Mouse (Mus musculus) C2C12 (cell line): ENCODE data around the gene Tbc1d9. TPM values are rescaled to one million over a fixed set of nuclear protein-coding genes. Genes with fewer than 3 reads are reported as not detected.

ENCODE experiments used
- H3K27me3 ChIP-seq: one replicate; pipeline ENCODE4 v1.6.1; 2011; ENCODE audit not compliant: control insufficient read depth, insufficient read depth, insufficient read length
- H3K36me3 ChIP-seq: one replicate; pipeline ENCODE4 v1.6.1; 2011; ENCODE audit not compliant: control insufficient read depth, insufficient read depth
- H3K4me3 ChIP-seq: one replicate; pipeline ENCODE4 v1.5.1; 2011; ENCODE audit warnings: mild to moderate bottlenecking, control low read depth; ENCODE audit not compliant: poor library complexity, insufficient read depth, severe bottlenecking
- H3K79me2 ChIP-seq: one replicate; pipeline ENCODE4 v1.6.1; 2011; ENCODE audit not compliant: control insufficient read depth, insufficient read depth
- H3K79me3 ChIP-seq: one replicate; pipeline ENCODE4 v1.6.1; 2011; ENCODE audit warnings: low read depth, control low read depth
- H3ac ChIP-seq: one replicate; pipeline ENCODE3; 2011; ENCODE audit warnings: low read depth; ENCODE audit not compliant: control insufficient read depth, insufficient read length
- CEBPB ChIP-seq: IDR thresholded peaks from one replicate; pipeline ENCODE4 v1.6.1; 2011; ENCODE audit warnings: low read depth, mild to moderate bottlenecking, control low read depth, moderate library complexity
- CTCF ChIP-seq: IDR thresholded peaks from one replicate; pipeline ENCODE4 v1.5.1; 2011; ENCODE audit not compliant: control insufficient read depth, insufficient read depth, insufficient read length
- FOSL1 ChIP-seq: IDR thresholded peaks from one replicate; pipeline ENCODE4 v1.8.0; 2011; ENCODE audit warnings: mild to moderate bottlenecking, low read length; ENCODE audit not compliant: poor library complexity, insufficient read depth, severe bottlenecking
- MAX ChIP-seq: IDR thresholded peaks from one replicate; pipeline ENCODE4 v1.6.1; 2011; ENCODE audit warnings: mild to moderate bottlenecking, control low read depth
- MYOD1 ChIP-seq: IDR thresholded peaks from one replicate; pipeline ENCODE4 v1.6.1; 2011; ENCODE audit warnings: low read depth; ENCODE audit not compliant: control insufficient read depth, insufficient read length
- MYOG ChIP-seq: IDR thresholded peaks from one replicate; pipeline ENCODE4 v1.6.1; 2011; ENCODE audit not compliant: control insufficient read depth, insufficient read length; ENCODE audit errors: extremely low read depth
- USF1 ChIP-seq: IDR thresholded peaks from one replicate; pipeline ENCODE4 v1.6.1; 2011; ENCODE audit warnings: low read depth, mild to moderate bottlenecking, control low read depth, moderate library complexity
- polyA plus RNA-seq: library from polyadenylated mRNA; unstranded; fragments of >200 nt; fragmentation: generic; extraction: Trizol; gene quantifications from one replicate; pipeline ENCODE4 v1.2.1, GENCODE M21; 2012; ENCODE audit warnings: missing spikeins

Tbc1d9 gene
- polyA plus RNA-seq, 1 experiment, result 0.55 TPM

DNA sequence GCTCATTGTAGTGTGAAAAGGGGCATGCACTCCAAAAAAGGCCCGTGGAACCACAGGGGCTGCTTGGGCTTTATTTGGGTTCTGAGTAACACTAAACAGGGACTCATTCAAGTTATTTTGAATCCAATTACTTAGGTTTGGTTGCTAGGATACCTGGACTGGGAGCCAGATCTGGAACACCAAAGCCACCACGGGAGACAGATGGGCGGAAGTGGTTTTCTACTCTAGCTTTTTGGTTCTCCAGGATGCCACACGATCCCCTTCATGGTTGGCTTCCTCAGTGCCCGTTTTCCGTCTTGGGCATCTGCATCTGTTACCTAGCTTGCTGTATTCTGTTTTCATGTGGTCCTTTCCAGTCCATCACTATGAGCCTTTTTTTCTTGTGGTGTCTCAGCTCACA, 30.9 kb downstream of the Tbc1d9 start:
- no peak overlapping the region for H3K4me3 ChIP-seq
- H3ac ChIP-seq, result no peak overlapping the region
- no peaks in the 10 kb centered on the region for H3K27me3 ChIP-seq
- no peak for TF ChIP-seq MYOG
- peak; percentile 7 for TF ChIP-seq MYOD1
- no peaks in the 10 kb centered on the region for H3K79me3 ChIP-seq
- no peaks in the 10 kb centered on the region for H3K36me3 ChIP-seq
- H3K79me2 ChIP-seq, result no peaks in the 10 kb centered on the region

- H3K4me3 ChIP-seq, result no peak overlapping the region
- no peaks in the 10 kb centered on the region for H3K79me3 ChIP-seq
- no peaks in the 10 kb centered on the region for H3K27me3 ChIP-seq
- no peaks in the 10 kb centered on the region for H3K79me2 ChIP-seq
- H3ac ChIP-seq, result no peak overlapping the region
- H3K36me3 ChIP-seq, result no peaks in the 10 kb centered on the region
- no peak for TF ChIP-seq CTCF
- TF ChIP-seq FOSL1, result no peak
- no peak for TF ChIP-seq CEBPB
Observed at GRCm38 (mm10) chr8:83199715-83200114, 34.6 kb downstream of the Tbc1d9 start.

DNA sequence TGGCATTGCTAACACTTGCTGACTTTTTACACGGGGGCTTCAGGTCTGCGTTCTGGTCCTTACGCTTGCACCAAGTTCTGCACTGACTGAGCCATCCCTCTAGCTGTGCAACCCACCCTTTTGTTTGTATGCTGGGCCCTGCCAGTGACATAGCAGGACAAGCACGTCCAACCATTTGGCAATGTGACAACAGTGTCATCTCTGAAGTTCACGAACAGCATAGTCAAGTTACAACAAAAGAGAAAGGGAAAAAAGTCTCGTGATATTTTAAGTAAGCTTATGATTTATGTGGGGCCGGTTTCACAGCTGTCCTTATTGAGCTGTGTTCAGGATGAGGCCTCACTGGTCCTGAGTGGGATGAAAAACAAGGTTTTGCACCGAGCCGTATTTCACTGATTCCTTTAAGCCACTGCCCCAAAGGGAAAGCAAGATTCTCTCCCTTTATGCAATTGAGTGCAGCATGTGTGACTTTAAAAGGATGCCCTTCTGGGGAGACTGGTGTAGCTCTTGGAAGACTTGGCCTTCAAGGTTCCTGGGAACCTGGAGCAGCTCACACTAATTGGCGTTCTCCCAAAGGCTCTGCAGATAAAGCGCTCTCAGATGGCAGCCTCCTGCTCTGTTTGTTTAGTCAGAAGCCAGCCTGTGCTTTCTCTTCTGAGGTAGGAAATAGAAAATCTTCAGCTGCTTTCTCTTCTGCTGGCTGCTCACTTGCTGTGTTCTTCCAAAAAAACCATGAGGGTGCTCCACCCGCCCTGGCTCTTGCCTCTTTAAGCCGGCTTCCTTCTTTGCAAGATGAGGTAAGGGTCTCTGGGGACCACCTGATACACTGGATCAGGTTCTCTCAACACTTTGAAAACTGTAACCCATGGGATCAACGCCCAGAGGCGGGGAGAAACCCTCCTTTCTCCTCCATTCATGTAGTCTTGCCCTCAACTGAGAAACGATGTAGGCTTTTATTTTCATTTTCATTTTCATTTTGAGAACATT, 35.3 kb downstream of the Tbc1d9 start:
- Histone ChIP-seq H3ac (no peak overlapping the region), H3K79me3 (no peaks in the 10 kb centered on the region), H3K27me3 (no peaks in the 10 kb centered on the region), H3K4me3 (no peak overlapping the region), H3K36me3 (no peaks in the 10 kb centered on the region), H3K79me2 (no peaks in the 10 kb centered on the region)
- no peak for TF ChIP-seq CTCF
- TF ChIP-seq MYOD1, result no peak
- TF ChIP-seq FOSL1, result no peak
- TF ChIP-seq MYOG, result no peak
- TF ChIP-seq MAX, result no peak
- no peak for TF ChIP-seq USF1
- no peak for TF ChIP-seq CEBPB

DNA sequence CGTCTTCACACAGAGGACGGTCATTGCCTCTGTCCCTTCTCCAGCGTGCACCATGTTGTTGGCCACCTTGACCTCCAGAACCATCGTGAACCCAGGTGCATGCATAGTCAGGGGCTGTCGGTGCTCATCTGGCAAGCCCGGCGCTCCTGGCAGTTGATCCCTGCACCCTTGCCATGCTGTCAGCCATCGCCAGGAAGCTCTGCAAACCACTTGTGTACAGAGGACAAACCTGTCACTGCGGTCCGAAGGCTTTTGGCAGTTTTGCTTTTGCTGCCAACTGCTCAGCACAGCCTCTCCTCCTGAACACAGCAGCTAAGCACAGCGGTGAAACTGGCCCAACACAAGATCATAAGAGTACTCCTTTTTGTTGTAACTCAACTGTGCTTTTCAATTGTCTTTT, 37.8 kb downstream of the Tbc1d9 start:
- Histone ChIP-seq H3ac (no peak overlapping the region), H3K27me3 (no peaks in the 10 kb centered on the region), H3K36me3 (no peaks in the 10 kb centered on the region), H3K79me2 (no peaks in the 10 kb centered on the region), H3K4me3 (no peak overlapping the region), H3K79me3 (no peaks in the 10 kb centered on the region)
- TF ChIP-seq MAX, result no peak
- TF ChIP-seq MYOD1, result no peak
- no peak for TF ChIP-seq CEBPB
- no peak for TF ChIP-seq CTCF

DNA sequence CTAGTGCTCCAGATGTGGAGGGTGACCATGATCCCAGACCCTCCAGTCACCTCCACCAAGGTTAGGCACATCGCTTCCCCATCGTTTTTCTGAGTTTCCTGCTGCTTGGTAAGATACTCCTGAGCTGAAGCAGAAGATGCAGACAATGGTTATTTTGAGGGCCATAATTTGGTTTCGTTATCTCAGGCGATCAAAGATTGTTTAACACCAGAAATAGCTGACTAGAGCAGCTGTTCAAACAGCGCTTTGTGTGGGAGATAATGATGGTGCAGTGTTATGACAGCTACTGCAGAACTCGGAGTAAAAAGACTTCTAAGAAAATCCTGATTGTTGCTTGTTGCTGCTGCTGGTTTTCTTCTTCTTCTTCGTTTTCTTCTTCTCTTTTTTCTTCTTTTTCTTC, 40.8 kb downstream of the Tbc1d9 start:
- H3K36me3 ChIP-seq, result no peaks in the 10 kb centered on the region
- H3K79me2 ChIP-seq, result no peaks in the 10 kb centered on the region
- TF ChIP-seq FOSL1 (no peak), USF1 (no peak), MYOD1 (peak; percentile 81), CEBPB (no peak)
- H3ac ChIP-seq, result no peak overlapping the region
- H3K4me3 ChIP-seq, result no peak overlapping the region
- H3K79me3 ChIP-seq, result no peaks in the 10 kb centered on the region
- no peaks in the 10 kb centered on the region for H3K27me3 ChIP-seq

GRCm38 (mm10) chr8:83209581-83209980, 44.4 kb downstream of the Tbc1d9 start:
- H3ac ChIP-seq, result no peak overlapping the region
- no peak overlapping the region for H3K4me3 ChIP-seq
- no peaks in the 10 kb centered on the region for H3K79me2 ChIP-seq
- H3K36me3 ChIP-seq, result no peaks in the 10 kb centered on the region
- H3K79me3 ChIP-seq, result no peaks in the 10 kb centered on the region
- H3K27me3 ChIP-seq, result no peaks in the 10 kb centered on the region
- no peak for TF ChIP-seq MYOG
- no peak for TF ChIP-seq CTCF
- TF ChIP-seq USF1, result no peak
- no peak for TF ChIP-seq CEBPB
- TF ChIP-seq FOSL1, result no peak
- no peak for TF ChIP-seq MYOD1
- TF ChIP-seq MAX, result no peak
